Mouse (Mus musculus) heart, embryonic 12.5 days (tissue): ENCODE data around the gene Mpg. TPM values are rescaled to one million over a fixed set of nuclear protein-coding genes. Genes with fewer than 3 reads are reported as not detected.
"Not testable (repeated sequence)": the region's sequence is repeated elsewhere in the genome, so short reads cannot be mapped to it uniquely, and the experiment has no call there.

Source experiments
- ATAC-seq: fragments of 200-750 bp; cut with Nextera tagmentation; 2 replicates; pipeline ENCODE4 v1.8.0; 2017; ENCODE audit warnings: moderate TSS enrichment, moderate library complexity; ENCODE audit not compliant: insufficient number of reproducible peaks, low FRiP score
- H3K27ac ChIP-seq: fragments of 300-500 bp; sonication (generic); 2 replicates; pipeline ENCODE4 v1.5.1; 2016; ENCODE audit warnings: mild to moderate bottlenecking, moderate library complexity; ENCODE audit not compliant: poor library complexity, severe bottlenecking
- H3K27me3 ChIP-seq: fragments of 300-500 bp; sonication (generic); replicated peaks from 2 replicates; pipeline ENCODE4 v1.6.1; 2016; ENCODE audit warnings: mild to moderate bottlenecking, moderate library complexity
- H3K36me3 ChIP-seq: fragments of 300-500 bp; sonication (generic); 2 replicates; pipeline ENCODE4 v1.6.1; 2016; ENCODE audit warnings: mild to moderate bottlenecking, moderate library complexity
- H3K4me1 ChIP-seq: fragments of 300-500 bp; sonication (generic); replicated peaks from 2 replicates; pipeline ENCODE4 v1.6.1; 2016; ENCODE audit warnings: mild to moderate bottlenecking
- H3K4me2 ChIP-seq: fragments of 300-500 bp; sonication (generic); 2 replicates; pipeline ENCODE4 v1.6.1; 2016; ENCODE audit warnings: mild to moderate bottlenecking, moderate library complexity
- H3K4me3 ChIP-seq: fragments of 300-500 bp; sonication (generic); 2 replicates; pipeline ENCODE4 v1.5.1; 2016; ENCODE audit warnings: mild to moderate bottlenecking
- H3K9ac ChIP-seq: fragments of 300-500 bp; sonication (generic); 2 replicates; pipeline ENCODE4 v1.6.1; 2016; ENCODE audit warnings: mild to moderate bottlenecking, moderate library complexity
- H3K9me3 ChIP-seq: fragments of 300-500 bp; sonication (generic); replicated peaks from 2 replicates; pipeline ENCODE4 v1.6.1; 2016; ENCODE audit warnings: mild to moderate bottlenecking, moderate library complexity
- WGBS: fragments of 180-500 bp; shearing (Covaris S2); methylation state at CpG from one replicate; pipeline ENCODE4 v1.1.7; 2016; 5-methylcytosine and 5-hydroxymethylcytosine counted together
- polyA plus RNA-seq: library from polyadenylated mRNA; unstranded; fragments of >200 nt; fragmentation: Nextera tagmentation; extraction: Ambion mirVana; gene quantifications from 2 replicates; pipeline ENCODE4 v1.2.1, GENCODE M21; 2016

The Mpg gene
- polyA plus RNA-seq, 1 experiment from 2014 or later: 19.1 TPM

DNA sequence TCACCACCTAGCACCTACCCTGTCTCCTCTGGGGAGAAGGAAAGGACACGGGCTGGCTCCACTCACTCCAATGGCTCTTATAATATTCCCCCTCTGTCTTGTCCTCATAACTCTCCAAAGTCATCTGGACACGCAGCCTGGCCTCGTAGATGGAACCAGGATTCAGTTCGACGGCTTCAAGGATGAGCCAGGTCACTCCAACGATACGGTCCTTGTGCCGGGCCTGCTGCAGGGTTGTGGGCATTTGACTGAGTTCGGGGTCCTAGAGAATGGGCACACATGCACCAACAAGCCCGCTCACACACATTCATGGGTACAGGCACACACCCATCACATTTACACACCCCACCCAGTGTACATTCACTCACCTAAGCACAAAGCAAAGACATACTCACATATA lies 33.1 kb upstream of the Mpg start:
- Histone ChIP-seq H3K4me1 (peaks cover 16% of the 10 kb centered on the region), H3K4me2 (no peak overlapping the region), H3K9me3 (no peaks in the 10 kb centered on the region), H3K27me3 (peaks cover 29% of the 10 kb centered on the region), H3K4me3 (no peak overlapping the region), H3K27ac (no peak overlapping the region), H3K36me3 (no peaks in the 10 kb centered on the region), H3K9ac (no peak overlapping the region)
- 89% methylated on average over 10 of the region's 10 CpGs for WGBS
- ATAC-seq: no peak

DNA sequence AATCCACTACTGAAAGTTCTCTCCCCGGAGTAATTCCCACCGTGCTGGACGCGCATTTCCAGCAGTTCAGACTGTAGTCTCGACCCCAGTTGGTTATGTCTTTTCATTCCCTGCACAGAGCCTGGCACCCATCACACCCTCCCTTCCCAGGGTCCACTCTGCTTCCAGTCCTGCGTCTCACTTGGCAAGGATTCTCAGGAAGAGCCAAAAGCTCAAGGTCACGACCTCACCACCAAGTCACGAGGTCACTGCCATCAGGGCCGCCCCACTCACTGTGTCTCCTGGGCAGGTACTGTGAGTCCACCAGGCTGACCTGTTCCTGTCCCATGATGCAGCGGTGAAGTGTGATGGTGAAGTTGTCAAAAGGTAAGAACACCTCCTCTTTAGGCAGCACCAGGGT lies 32.2 kb upstream of the Mpg start:
- no peak overlapping the region for H3K9ac ChIP-seq
- H3K27me3 ChIP-seq: peaks cover 35% of the 10 kb centered on the region
- H3K4me3 ChIP-seq: no peak overlapping the region
- WGBS: 74% methylated on average over 10 of the region's 10 CpGs
- no peaks in the 10 kb centered on the region for H3K9me3 ChIP-seq
- H3K27ac ChIP-seq: no peak overlapping the region
- no peak for ATAC-seq
- no peak overlapping the region for H3K4me2 ChIP-seq
- peaks cover 20% of the 10 kb centered on the region for H3K4me1 ChIP-seq
- no peaks in the 10 kb centered on the region for H3K36me3 ChIP-seq

DNA sequence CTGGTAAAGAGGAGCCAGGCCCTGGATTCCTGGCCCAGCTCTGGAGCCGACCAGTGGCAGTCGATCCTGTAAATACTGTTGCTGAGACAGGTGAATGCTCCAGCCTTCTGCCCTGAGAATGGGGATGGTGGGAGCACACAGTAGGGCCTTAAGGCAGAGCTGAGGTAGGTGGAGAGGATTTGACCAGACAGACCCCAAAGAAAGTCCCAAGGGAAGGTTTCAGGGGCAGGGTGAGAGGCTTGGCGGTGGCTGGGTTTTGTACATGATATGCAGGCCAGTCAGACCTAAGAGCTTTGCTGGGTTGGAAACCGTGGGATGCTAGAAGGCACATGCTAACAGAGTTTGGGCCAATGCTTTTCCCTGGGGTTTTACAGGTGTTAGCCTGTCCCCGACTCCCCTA lies 31.7 kb upstream of the Mpg start:
- no peaks in the 10 kb centered on the region for H3K9me3 ChIP-seq
- WGBS: 82% methylated on average over 5 of the region's 5 CpGs
- no peak overlapping the region for H3K9ac ChIP-seq
- H3K4me2 ChIP-seq: no peak overlapping the region
- no peak for ATAC-seq
- H3K27ac ChIP-seq: no peak overlapping the region
- H3K4me3 ChIP-seq: no peak overlapping the region
- H3K4me1 ChIP-seq: peaks cover 25% of the 10 kb centered on the region
- no peaks in the 10 kb centered on the region for H3K36me3 ChIP-seq
- H3K27me3 ChIP-seq: peaks cover 35% of the 10 kb centered on the region

GRCm38 (mm10) chr11:32195867-32196540 lies 30.3 kb upstream of the Mpg start:
- no peak overlapping the region for H3K4me2 ChIP-seq
- peaks cover 29% of the 10 kb centered on the region for H3K27me3 ChIP-seq
- H3K36me3 ChIP-seq: no peaks in the 10 kb centered on the region
- ATAC-seq: no peak
- H3K4me3 ChIP-seq: no peak overlapping the region
- H3K4me1 ChIP-seq: peaks cover 25% of the 10 kb centered on the region
- 21% methylated on average over 11 of the region's 11 CpGs for WGBS
- no peaks in the 10 kb centered on the region for H3K9me3 ChIP-seq
- H3K27ac ChIP-seq: no peak overlapping the region
- 0 out of 2 replicates have a peak overlapping the region, but pooled peaks have one; percentile 15 for H3K9ac ChIP-seq

- H3K9me3 ChIP-seq: no peaks in the 10 kb centered on the region
- H3K4me1 ChIP-seq: peaks cover 21% of the 10 kb centered on the region
- no peak overlapping the region for H3K4me2 ChIP-seq
- H3K27me3 ChIP-seq: peaks cover 29% of the 10 kb centered on the region
- H3K36me3 ChIP-seq: no peaks in the 10 kb centered on the region
- H3K9ac ChIP-seq: no peak overlapping the region
- no peak overlapping the region for H3K4me3 ChIP-seq
- no peak overlapping the region for H3K27ac ChIP-seq
- 65% methylated on average over 6 of the region's 6 CpGs for WGBS
- ATAC-seq: no peak
Observed at GRCm38 (mm10) chr11:32196727-32197126, 29.6 kb upstream of the Mpg start.

DNA sequence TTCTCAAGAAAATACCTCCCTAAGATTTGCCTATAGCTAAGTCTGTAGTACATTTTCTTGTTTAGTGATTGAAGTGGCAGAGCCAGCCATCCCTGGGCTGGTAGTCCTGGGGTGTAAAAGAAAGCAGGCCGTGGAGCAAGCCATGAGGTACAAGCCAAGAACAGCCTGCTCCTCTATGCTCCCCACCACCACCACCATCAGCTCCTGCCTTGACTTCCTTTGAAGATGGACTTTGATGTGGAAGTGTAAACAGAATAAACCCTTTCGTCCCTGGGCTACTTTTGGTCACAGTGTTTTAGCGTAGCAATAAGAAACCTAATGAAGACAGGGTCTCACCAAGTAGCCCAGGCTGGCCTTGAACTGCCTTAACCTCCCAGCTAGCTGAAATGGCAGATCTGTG lies 28.5 kb upstream of the Mpg start:
- Histone ChIP-seq H3K27me3 (peaks cover 29% of the 10 kb centered on the region), H3K4me1 (peaks cover 20% of the 10 kb centered on the region), H3K4me3 (no peak overlapping the region), H3K4me2 (no peak overlapping the region), H3K9ac (no peak overlapping the region), H3K27ac (no peak overlapping the region), H3K9me3 (no peaks in the 10 kb centered on the region), H3K36me3 (no peaks in the 10 kb centered on the region)
- no peak for ATAC-seq
- WGBS: 59% methylated on average over 3 of the region's 3 CpGs

- no peaks in the 10 kb centered on the region for H3K9me3 ChIP-seq
- peaks cover 20% of the 10 kb centered on the region for H3K4me1 ChIP-seq
- no peak overlapping the region for H3K4me2 ChIP-seq
- H3K27ac ChIP-seq: no peak overlapping the region
- WGBS: 65% methylated on average over 14 of the region's 14 CpGs
- H3K36me3 ChIP-seq: no peaks in the 10 kb centered on the region
- ATAC-seq: no peak
- peaks cover 35% of the 10 kb centered on the region for H3K27me3 ChIP-seq
- H3K4me3 ChIP-seq: no peak overlapping the region
- no peak overlapping the region for H3K9ac ChIP-seq
Observed at GRCm38 (mm10) chr11:32198256-32198955, 27.9 kb upstream of the Mpg start.

DNA sequence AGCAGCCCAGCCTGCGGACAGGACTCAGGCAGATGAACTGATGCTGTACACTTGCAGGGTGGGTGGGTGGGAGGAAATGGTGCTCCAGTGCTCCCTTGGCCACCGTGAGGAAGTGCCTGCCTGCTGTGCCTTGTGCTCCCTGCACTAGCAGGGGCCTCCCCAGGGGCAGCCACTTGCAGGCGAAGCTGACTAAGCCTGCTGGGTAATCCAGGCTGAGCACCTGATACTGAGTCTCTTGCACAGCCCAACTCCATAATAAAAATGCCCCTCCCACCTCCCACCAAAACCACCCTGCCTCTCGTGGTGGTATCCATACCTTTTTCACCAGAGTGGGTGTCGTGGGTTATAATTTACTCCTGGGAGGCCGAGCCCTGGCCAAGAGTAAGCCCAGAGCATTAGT lies 27.1 kb upstream of the Mpg start:
- peaks cover 21% of the 10 kb centered on the region for H3K4me1 ChIP-seq
- no peak overlapping the region for H3K9ac ChIP-seq
- no peaks in the 10 kb centered on the region for H3K9me3 ChIP-seq
- no peak overlapping the region for H3K4me2 ChIP-seq
- no peaks in the 10 kb centered on the region for H3K36me3 ChIP-seq
- H3K27ac ChIP-seq: no peak overlapping the region
- ATAC-seq: peak; percentile 49; the same call in 1 of the 2 replicates
- no peak overlapping the region for H3K4me3 ChIP-seq
- WGBS: 48% methylated on average over 6 of the region's 6 CpGs
- H3K27me3 ChIP-seq: peaks cover 32% of the 10 kb centered on the region

GRCm38 (mm10) chr11:32200075-32200601 lies 26.2 kb upstream of the Mpg start, which contains the start of gene Il9r:
Gene Il9r, minus strand, starts transcription at chr11:32200279.
- peaks cover 25% of the 10 kb centered on the region for H3K27me3 ChIP-seq
- no peak within 1 kb of the TSS for H3K4me3 ChIP-seq
- no peak within 1 kb of the TSS for H3K27ac ChIP-seq
- whole genome bisulfite sequencing: 34% methylated on average over 10 of the region's 10 CpGs
- no peaks in the 10 kb centered on the region for H3K36me3 ChIP-seq
- no peak within 1 kb of the TSS for H3K9ac ChIP-seq
- no peaks in the 10 kb centered on the region for H3K9me3 ChIP-seq
- no peak for ATAC-seq
- H3K4me2 ChIP-seq: no peak within 1 kb of the TSS
- peaks cover 28% of the 10 kb centered on the region for H3K4me1 ChIP-seq

GRCm38 (mm10) chr11:32200992-32201391 lies 25.3 kb upstream of the Mpg start:
- not testable (repeated sequence) for H3K27ac ChIP-seq, ATAC-seq, H3K9me3 ChIP-seq, H3K4me3 ChIP-seq, H3K4me2 ChIP-seq, H3K9ac ChIP-seq, H3K36me3 ChIP-seq
- WGBS: 52% methylated on average over 1 of the region's 1 CpGs
- peaks cover 21% of the 10 kb centered on the region for H3K27me3 ChIP-seq
- peaks cover 28% of the 10 kb centered on the region for H3K4me1 ChIP-seq

- ATAC-seq: no peak
Observed at GRCm38 (mm10) chr11:32201922-32202685, 24.2 kb upstream of the Mpg start.

More at GRCm38 (mm10) chr11:32201922-32202685, 24.2 kb upstream of the Mpg start:
- Histone ChIP-seq H3K4me3 (no peak overlapping the region), H3K27ac (no peak overlapping the region), H3K4me1 (peaks cover 30% of the 10 kb centered on the region), H3K36me3 (peaks cover under 1% of the 10 kb centered on the region; the same call in 1 of the 2 replicates), H3K4me2 (no peak overlapping the region), H3K9ac (no peak overlapping the region), H3K27me3 (peaks cover 13% of the 10 kb centered on the region), H3K9me3 (no peaks in the 10 kb centered on the region)
- WGBS: 67% methylated on average over 11 of the region's 11 CpGs
